Mouse (Mus musculus) kidney, adult 2 months (tissue): ENCODE results near the gene Celsr1.

Experiments used
- CTCF ChIP-seq: fragments of 200-500 bp; conservative IDR thresholded peaks from 2 replicates; pipeline ENCODE4 v1.5.1; 2011; ENCODE audit warnings: low read depth, mild to moderate bottlenecking, control low read depth, low read length, moderate library complexity, mixed read lengths; ENCODE audit not compliant: insufficient read depth, insufficient read length
- POLR2A ChIP-seq: fragments of 200-500 bp; IDR thresholded peaks from one replicate; pipeline ENCODE4 v1.6.1; 2011; ENCODE audit warnings: low read depth, low read length, control low read depth

DNA sequence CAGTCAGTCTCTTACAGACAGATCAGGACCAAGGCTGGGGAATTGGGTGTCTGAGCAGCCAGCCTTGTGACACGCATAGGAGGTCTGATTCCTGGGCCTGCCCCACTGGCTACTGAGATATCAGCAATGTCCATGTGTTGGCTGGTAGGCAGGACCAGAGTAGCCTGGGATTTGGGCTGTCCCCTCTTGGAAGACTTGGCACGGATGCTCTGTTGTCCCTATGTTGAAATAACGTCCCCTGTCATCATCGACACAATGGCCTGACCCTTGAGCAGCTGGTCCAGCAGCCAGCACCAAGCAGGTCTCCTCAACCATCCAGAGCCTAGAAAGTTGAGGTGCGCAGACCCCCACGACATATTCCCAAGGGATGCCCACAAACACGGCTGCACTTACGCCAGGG, 70.9 kb downstream of the Celsr1 start:
- no peak for TF ChIP-seq CTCF
- no peak for TF ChIP-seq POLR2A
